Mouse (Mus musculus) myocyte (in vitro differentiated cells): ENCODE data around the gene Id3. TPM values are rescaled to one million over a fixed set of nuclear protein-coding genes. Genes with fewer than 3 reads are reported as not detected.

ENCODE experiments used
- H3K27me3 ChIP-seq: one replicate; pipeline ENCODE4 v1.6.1; 2011; ENCODE audit not compliant: control insufficient read depth, insufficient read depth, insufficient read length
- H3K36me3 ChIP-seq: one replicate; pipeline ENCODE4 v1.6.1; 2011; ENCODE audit not compliant: control insufficient read depth, insufficient read depth
- H3K4me2 ChIP-seq: one replicate; pipeline ENCODE4 v1.6.1; 2011; ENCODE audit warnings: low read depth, control low read depth
- H3K4me3 ChIP-seq: one replicate; pipeline ENCODE4 v1.5.1; 2011; ENCODE audit warnings: mild to moderate bottlenecking, control low read depth, moderate library complexity
- H3K79me2 ChIP-seq: one replicate; pipeline ENCODE4 v1.6.1; 2011; ENCODE audit not compliant: control insufficient read depth, insufficient read depth
- H3ac ChIP-seq: one replicate; pipeline ENCODE4 v1.6.1; 2011; ENCODE audit not compliant: control insufficient read depth, insufficient read length
- CEBPB ChIP-seq: IDR thresholded peaks from 2 replicates; pipeline ENCODE4 v1.6.1; 2011; ENCODE audit warnings: mild to moderate bottlenecking, moderate library complexity; ENCODE audit not compliant: poor library complexity, insufficient read depth, severe bottlenecking
- E2F4 ChIP-seq: IDR thresholded peaks from one replicate; pipeline ENCODE4 v1.6.1; 2011; ENCODE audit warnings: mild to moderate bottlenecking, control low read depth, moderate library complexity; ENCODE audit not compliant: insufficient read depth
- MAX ChIP-seq: IDR thresholded peaks from one replicate; pipeline ENCODE4 v1.6.1; 2011; ENCODE audit warnings: low read depth, mild to moderate bottlenecking, control low read depth
- MYOD1 ChIP-seq, 3 experiments: IDR thresholded peaks; one replicate each; pipeline ENCODE4 v1.6.1; 2011; ENCODE audit warnings: control low read depth in 2 of 3, low read depth in 2 of 3, mild to moderate bottlenecking in 2 of 3, moderate library complexity in 1 of 3; ENCODE audit not compliant: insufficient read length in 2 of 3, control insufficient read depth in 1 of 3
- MYOG ChIP-seq, 3 experiments: IDR thresholded peaks; one replicate each; pipeline ENCODE4 v1.6.1; 2011; ENCODE audit warnings: control low read depth in 2 of 3, low read depth in 2 of 3, mild to moderate bottlenecking in 2 of 3; ENCODE audit not compliant: insufficient read length in 2 of 3, control insufficient read depth in 1 of 3, insufficient read depth in 1 of 3
- POLR2A ChIP-seq: IDR thresholded peaks from one replicate; pipeline ENCODE4 v1.6.1; 2011; ENCODE audit warnings: low read depth, mild to moderate bottlenecking, control low read depth, moderate library complexity; ENCODE audit not compliant: insufficient read length
- POLR2AphosphoS2 ChIP-seq: IDR thresholded peaks from one replicate; pipeline ENCODE4 v1.6.1; 2011; ENCODE audit warnings: low read depth, control low read depth; ENCODE audit not compliant: insufficient read length
- REST ChIP-seq: IDR thresholded peaks from one replicate; pipeline ENCODE4 v1.6.1; 2011; ENCODE audit warnings: mild to moderate bottlenecking, control low read depth, moderate library complexity; ENCODE audit not compliant: insufficient read depth, insufficient read length
- SRF ChIP-seq: IDR thresholded peaks from one replicate; pipeline ENCODE4 v1.6.1; 2011; ENCODE audit warnings: low read depth; ENCODE audit not compliant: control insufficient read depth, insufficient read length
- TCF12 ChIP-seq: IDR thresholded peaks from one replicate; pipeline ENCODE4 v1.6.1; 2011; ENCODE audit warnings: mild to moderate bottlenecking, control low read depth; ENCODE audit not compliant: poor library complexity, insufficient read depth, severe bottlenecking
- TCF3 ChIP-seq: IDR thresholded peaks from one replicate; pipeline ENCODE4 v1.6.1; 2011; ENCODE audit warnings: low read depth, control low read depth; ENCODE audit not compliant: insufficient read length
- USF1 ChIP-seq: IDR thresholded peaks from one replicate; pipeline ENCODE4 v1.6.1; 2011; ENCODE audit warnings: low read depth, mild to moderate bottlenecking, control low read depth, moderate library complexity
- polyA plus RNA-seq: library from polyadenylated mRNA; unstranded; fragments of >200 nt; fragmentation: generic; extraction: Trizol; gene quantifications from one replicate; pipeline ENCODE4 v1.2.1, GENCODE M21; 2012; ENCODE audit warnings: missing spikeins

Id3 gene
- polyA plus RNA-seq, 1 experiment: 15.2 TPM

DNA sequence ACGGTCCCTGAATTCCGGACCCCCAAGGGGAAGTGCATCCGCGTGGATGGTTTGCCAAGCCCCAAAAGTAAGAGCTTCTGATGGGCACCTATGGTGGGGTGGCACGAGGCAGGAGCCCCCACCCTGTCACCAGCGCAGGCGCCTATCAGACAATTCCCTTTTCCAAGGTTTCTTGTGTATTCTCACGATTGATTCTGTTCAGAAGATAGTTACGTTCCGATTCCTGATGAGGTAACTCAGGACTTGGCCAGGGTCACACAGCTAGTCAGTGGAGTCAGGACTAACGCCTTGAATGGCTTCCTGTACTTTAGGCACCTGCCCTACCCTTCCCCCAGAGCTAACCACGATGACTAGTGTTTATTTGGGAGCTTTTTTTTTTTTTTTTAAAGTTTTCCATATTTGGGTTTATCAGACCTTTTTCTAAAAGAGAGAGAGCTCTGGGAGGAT is 35.2 kb downstream of the Id3 start:
- Histone ChIP-seq H3K79me2 (peaks cover 77% of the 10 kb centered on the region), H3ac (no peak overlapping the region), H3K4me3 (no peak overlapping the region), H3K36me3 (peaks cover 22% of the 10 kb centered on the region), H3K4me2 (peak overlapping the region; percentile 98), H3K27me3 (no peaks in the 10 kb centered on the region)
- TF ChIP-seq POLR2A (no peak), TCF12 (no peak), POLR2AphosphoS2 (no peak), MYOG (IDR thresholded peaks at IDR 0.05; ENCODE audit: control insufficient read depth in 1 of 3, insufficient read depth in 1 of 3, insufficient read length in 2 of 3, low read depth in 2 of 3) (no peak), MAX (no peak)

DNA sequence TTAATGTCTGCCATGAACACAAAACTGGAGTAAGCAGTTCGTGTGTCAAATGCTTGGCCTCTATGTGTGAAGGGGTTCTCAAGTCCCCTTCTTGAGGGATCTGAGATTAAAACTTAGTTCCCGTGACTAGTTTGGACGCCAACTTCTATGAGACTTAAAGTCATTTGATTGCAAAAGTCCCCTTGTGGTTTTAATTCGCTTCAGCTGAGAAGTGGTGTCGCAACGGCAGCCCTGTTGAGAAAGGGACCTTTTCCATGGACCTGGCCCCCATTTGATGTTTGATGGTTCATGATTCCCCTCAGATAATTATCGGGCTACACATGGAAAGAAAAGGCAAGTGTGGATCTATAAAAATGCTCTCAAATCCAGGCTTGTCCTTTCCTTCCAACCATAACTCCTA is 36.2 kb downstream of the Id3 start:
- H3K4me2 ChIP-seq: peak overlapping the region; percentile 98
- H3K79me2 ChIP-seq: peaks cover 75% of the 10 kb centered on the region
- H3K4me3 ChIP-seq: no peak overlapping the region
- H3K36me3 ChIP-seq: peaks cover 30% of the 10 kb centered on the region
- H3ac ChIP-seq: no peak overlapping the region
- TF ChIP-seq TCF3 (no peak), POLR2AphosphoS2 (no peak), CEBPB (0 out of 2 replicates have a peak, but pooled peaks have one; percentile 27), USF1 (no peak), SRF (no peak), TCF12 (no peak)
- no peaks in the 10 kb centered on the region for H3K27me3 ChIP-seq

DNA sequence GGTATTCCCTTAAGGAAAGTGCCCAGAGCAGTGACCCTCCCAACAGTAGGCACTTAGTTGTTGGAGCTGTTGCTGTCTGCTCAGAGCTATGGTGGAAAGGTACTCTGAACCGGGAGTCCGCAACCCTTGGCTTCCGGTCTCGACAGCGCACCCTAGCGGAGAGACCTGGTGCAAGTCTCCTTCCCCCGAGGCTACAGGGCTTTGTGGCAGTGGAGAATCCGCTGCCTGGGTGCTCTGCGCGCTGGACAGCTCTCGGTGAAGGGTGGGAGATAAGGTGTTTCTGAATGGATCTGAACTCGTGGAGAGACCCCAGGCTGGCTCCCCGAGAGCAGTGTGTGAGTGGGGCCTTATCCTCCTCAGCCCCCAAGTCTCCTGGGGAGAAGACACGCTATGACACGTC is 36.7 kb downstream of the Id3 start:
- no peak overlapping the region for H3K4me2 ChIP-seq
- H3K4me3 ChIP-seq: no peak overlapping the region
- H3K79me2 ChIP-seq: peaks cover 72% of the 10 kb centered on the region
- H3ac ChIP-seq: no peak overlapping the region
- H3K27me3 ChIP-seq: no peaks in the 10 kb centered on the region
- peaks cover 30% of the 10 kb centered on the region for H3K36me3 ChIP-seq
- TF ChIP-seq USF1 (no peak), REST (no peak), E2F4 (no peak), TCF3 (no peak), MAX (no peak), POLR2AphosphoS2 (no peak), POLR2A (no peak), CEBPB (no peak), MYOD1 (IDR thresholded peaks at IDR 0.05; ENCODE audit: control insufficient read depth in 1 of 3, insufficient read length in 2 of 3, low read depth in 2 of 3) (no peak), MYOG (IDR thresholded peaks at IDR 0.05; ENCODE audit: control insufficient read depth in 1 of 3, insufficient read depth in 1 of 3, insufficient read length in 2 of 3, low read depth in 2 of 3) (no peak), SRF (no peak), TCF12 (no peak)

DNA sequence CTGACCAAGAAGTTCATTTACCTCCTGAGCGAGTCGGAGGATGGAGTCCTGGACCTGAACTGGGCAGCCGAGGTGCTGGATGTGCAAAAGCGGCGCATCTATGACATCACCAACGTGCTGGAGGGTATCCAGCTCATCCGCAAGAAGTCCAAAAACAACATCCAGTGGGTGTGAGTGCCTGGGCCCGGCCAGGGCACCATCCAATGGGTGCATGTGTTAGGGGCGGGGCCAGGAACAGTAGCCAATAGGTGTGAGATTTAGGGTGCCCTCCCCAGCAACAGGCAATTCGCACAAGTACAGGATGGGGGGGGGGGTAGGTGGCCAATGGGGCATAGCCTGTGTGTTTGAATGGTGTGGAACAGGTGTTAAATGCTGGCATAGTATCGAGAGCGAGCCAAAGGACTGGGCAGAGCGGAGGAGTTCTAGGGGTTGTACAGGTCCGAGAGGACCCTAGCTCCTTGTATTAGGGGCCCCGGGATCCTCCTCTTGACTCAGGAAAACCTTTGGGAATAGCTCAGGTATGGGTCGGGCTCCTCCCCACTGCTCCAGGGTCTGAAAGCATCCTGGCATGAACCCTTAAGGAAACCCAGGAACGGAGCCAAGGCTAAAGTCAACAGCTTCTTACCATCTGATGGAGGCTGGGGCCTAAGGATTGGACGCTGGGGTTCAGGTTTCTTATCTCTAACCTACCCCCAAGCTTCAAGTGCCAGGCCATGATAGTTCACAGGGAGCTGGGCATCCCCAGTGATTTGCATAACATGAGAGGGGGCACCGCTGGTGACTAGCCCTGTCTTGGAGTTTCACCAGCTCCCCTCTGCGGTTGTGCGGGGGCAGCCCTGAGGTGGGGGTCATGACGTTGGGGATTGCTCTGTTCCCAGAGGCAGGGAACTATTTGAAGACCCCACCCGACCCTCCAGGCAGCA is 37.4 kb downstream of the Id3 start:
- peaks cover 32% of the 10 kb centered on the region for H3K36me3 ChIP-seq
- H3K79me2 ChIP-seq: peaks cover 68% of the 10 kb centered on the region
- no peaks in the 10 kb centered on the region for H3K27me3 ChIP-seq
- no peak overlapping the region for H3ac ChIP-seq
- no peak overlapping the region for H3K4me2 ChIP-seq
- TF ChIP-seq MAX (no peak), MYOD1 (IDR thresholded peaks at IDR 0.05; ENCODE audit: control insufficient read depth in 1 of 3, insufficient read length in 2 of 3, low read depth in 2 of 3) (peak in 1 of 3 experiments; percentile 6)
- no peak overlapping the region for H3K4me3 ChIP-seq

DNA sequence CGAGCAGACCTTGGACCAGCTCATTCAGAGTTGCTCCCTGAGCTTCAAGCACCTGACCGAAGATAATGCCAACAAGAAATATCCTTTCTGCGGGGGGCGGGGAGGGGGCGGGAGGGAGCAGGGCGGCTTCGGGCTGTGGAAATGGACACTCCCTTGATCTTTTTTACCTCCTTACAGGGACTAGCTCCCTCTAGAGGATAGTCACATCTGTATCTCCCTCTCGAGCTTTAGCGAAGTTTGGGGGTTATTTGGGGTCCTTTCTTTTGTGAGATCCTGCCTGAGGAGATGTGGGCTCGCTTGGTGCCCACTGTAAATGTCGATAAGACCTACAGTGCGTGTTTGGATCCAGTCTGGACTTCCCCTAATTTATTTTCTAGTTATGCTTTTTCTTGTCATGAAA is 38.1 kb downstream of the Id3 start:
- no peak overlapping the region for H3K4me3 ChIP-seq
- H3K36me3 ChIP-seq: peaks cover 32% of the 10 kb centered on the region
- no peaks in the 10 kb centered on the region for H3K27me3 ChIP-seq
- no peak for TF ChIP-seq TCF12
- no peak for TF ChIP-seq USF1
- TF ChIP-seq SRF: no peak
- no peak for TF ChIP-seq POLR2AphosphoS2
- no peak for TF ChIP-seq POLR2A
- no peak for TF ChIP-seq MYOG (IDR thresholded peaks at IDR 0.05; ENCODE audit: control insufficient read depth in 1 of 3, insufficient read depth in 1 of 3, insufficient read length in 2 of 3, low read depth in 2 of 3)
- TF ChIP-seq MYOD1 (IDR thresholded peaks at IDR 0.05; ENCODE audit: control insufficient read depth in 1 of 3, insufficient read length in 2 of 3, low read depth in 2 of 3): no peak
- no peak for TF ChIP-seq REST
- no peak for TF ChIP-seq E2F4
- no peak for TF ChIP-seq CEBPB
- TF ChIP-seq TCF3: no peak
- TF ChIP-seq MAX: no peak
- H3K79me2 ChIP-seq: peaks cover 66% of the 10 kb centered on the region
- no peak overlapping the region for H3ac ChIP-seq
- no peak overlapping the region for H3K4me2 ChIP-seq
